Mouse (Mus musculus) gastrocnemius, postnatal 10 days (tissue): ENCODE data around the gene Gal3st2. TPM values are rescaled to one million over a fixed set of nuclear protein-coding genes. Genes with fewer than 3 reads are reported as not detected.
A peak's percentile ranks its signal among the peaks of the same experiment; 100 is the strongest.
"Not testable (repeated sequence)": the region's sequence is repeated elsewhere in the genome, so short reads cannot be mapped to it uniquely, and the experiment has no call there.

Source experiments
- DNase-seq: peaks from one replicate; pipeline ENCODE4 v3.0.0; 2021; ENCODE audit warnings: mixed read lengths
- long read RNA-seq, 2 experiments: library from polyadenylated mRNA; stranded (forward); transcript quantifications; one replicate each; pipeline ENCODE4 v2.0.0; 2021
- total RNA-seq, 2 experiments: library from RNA; stranded (reverse); gene quantifications; 2 replicates each; pipeline ENCODE4 v1.2.3; 2021

The Gal3st2 gene
- total RNA-seq, result not detected
- long read RNA-seq, experiment 1, partial matches to known transcripts, result 0 of 1 reads
- long read RNA-seq, experiment 1, other reads (novel, unspliced or antisense), result 1 of 1 reads
- long read RNA-seq, experiment 2, result 0 reads

- DNase-seq, result not testable (repeated sequence)
These were observed at the start of gene Gal3st2 for GRCm38 (mm10) chr1:93861048-93861447. Gene Gal3st2, plus strand, starts transcription at chr1:93861306.

GRCm38 (mm10) chr1:93811495-93812039 is 49.5 kb upstream of the Gal3st2 start:
- no peak for DNase-seq

- no peak for DNase-seq
These were observed 43.1 kb upstream of the Gal3st2 start for GRCm38 (mm10) chr1:93817823-93818532.

- no peak for DNase-seq
These were observed 42.4 kb upstream of the Gal3st2 start for GRCm38 (mm10) chr1:93818722-93819121.

GRCm38 (mm10) chr1:93823796-93824495 is 37.2 kb upstream of the Gal3st2 start:
- no peak for DNase-seq

- no peak for DNase-seq
These were observed 36.5 kb upstream of the Gal3st2 start, which contains the start of gene D2hgdh for GRCm38 (mm10) chr1:93824609-93825008. Gene D2hgdh, plus strand, starts transcription at chr1:93824909.

GRCm38 (mm10) chr1:93825105-93825674 is 35.9 kb upstream of the Gal3st2 start:
- peak; percentile 91 for DNase-seq

- DNase-seq, result no peak
These were observed 35.2 kb upstream of the Gal3st2 start for GRCm38 (mm10) chr1:93825771-93826539.

- DNase-seq, result no peak
These were observed 34.6 kb upstream of the Gal3st2 start for GRCm38 (mm10) chr1:93826540-93826835.

GRCm38 (mm10) chr1:93832754-93833360 is 28.2 kb upstream of the Gal3st2 start:
- not testable (repeated sequence) for DNase-seq

GRCm38 (mm10) chr1:93834671-93835150 is 26.4 kb upstream of the Gal3st2 start:
- DNase-seq, result no peak

- DNase-seq, result no peak
These were observed 25.9 kb upstream of the Gal3st2 start for GRCm38 (mm10) chr1:93835211-93835610.

- DNase-seq, result no peak
These were observed 25.1 kb upstream of the Gal3st2 start for GRCm38 (mm10) chr1:93835876-93836531.

- no peak for DNase-seq
These were observed 24.6 kb upstream of the Gal3st2 start for GRCm38 (mm10) chr1:93836532-93836913.

GRCm38 (mm10) chr1:93837335-93837734 is 23.8 kb upstream of the Gal3st2 start:
- no peak for DNase-seq

- not testable (repeated sequence) for DNase-seq
These were observed 22.5 kb upstream of the Gal3st2 start for GRCm38 (mm10) chr1:93838569-93838968.

- not testable (repeated sequence) for DNase-seq
These were observed 15.2 kb upstream of the Gal3st2 start for GRCm38 (mm10) chr1:93845766-93846366.

- not testable (repeated sequence) for DNase-seq
These were observed 5.3 kb upstream of the Gal3st2 start for GRCm38 (mm10) chr1:93855790-93856189.

GRCm38 (mm10) chr1:93857370-93857769 is 3.7 kb upstream of the Gal3st2 start:
- peak; percentile 4 for DNase-seq

- no peak for DNase-seq
These were observed 3.1 kb upstream of the Gal3st2 start for GRCm38 (mm10) chr1:93857991-93858390.

- DNase-seq, result no peak
These were observed 1.5 kb upstream of the Gal3st2 start for GRCm38 (mm10) chr1:93859619-93860018.
